Mouse (Mus musculus) adrenal gland, postnatal 4 days (tissue): ENCODE data around the gene Diexf. TPM values are rescaled to one million over a fixed set of nuclear protein-coding genes. Genes with fewer than 3 reads are reported as not detected.

ENCODE experiments used
- DNase-seq, 2 experiments: peaks; one replicate each; pipeline ENCODE4 v3.0.0; 2021 to 2022; ENCODE audit warnings: low spot score in 2 of 2, mixed read lengths in 2 of 2
- total RNA-seq, 2 experiments: library from RNA; stranded (reverse); gene quantifications; 2 replicates each; pipeline ENCODE4 v1.2.3; 2021

Gene Diexf
- total RNA-seq, 2 experiments from 2014 or later: 18.1 to 19.9 TPM

- no peak for DNase-seq
These were observed 43.1 kb downstream of the Diexf start for GRCm38 (mm10) chr1:193086842-193087476.

- no peak for DNase-seq
These were observed 43.8 kb downstream of the Diexf start for GRCm38 (mm10) chr1:193086111-193086841.

- no peak for DNase-seq
These were observed 44.5 kb downstream of the Diexf start for GRCm38 (mm10) chr1:193085541-193086020.

- no peak for DNase-seq
These were observed 46.1 kb downstream of the Diexf start for GRCm38 (mm10) chr1:193084016-193084415.

- DNase-seq: no peak
These were observed 47.0 kb downstream of the Diexf start for GRCm38 (mm10) chr1:193083051-193083450.

- no peak for DNase-seq
These were observed 47.7 kb downstream of the Diexf start for GRCm38 (mm10) chr1:193082311-193082921.

GRCm38 (mm10) chr1:193062618-193063017, 67.5 kb downstream of the Diexf start:
- DNase-seq: no peak

GRCm38 (mm10) chr1:193060167-193060566, 69.9 kb downstream of the Diexf start:
- DNase-seq: no peak

- DNase-seq: no peak
These were observed 70.5 kb downstream of the Diexf start for GRCm38 (mm10) chr1:193059596-193059995.

GRCm38 (mm10) chr1:193054401-193054800, 75.7 kb downstream of the Diexf start:
- no peak for DNase-seq

- no peak for DNase-seq
These were observed 77.0 kb downstream of the Diexf start for GRCm38 (mm10) chr1:193053065-193053464.

GRCm38 (mm10) chr1:193047616-193048015, 82.5 kb downstream of the Diexf start:
- no peak for DNase-seq

GRCm38 (mm10) chr1:193042760-193043295, 87.2 kb downstream of the Diexf start:
- DNase-seq: no peak

Other genes starting within 250 kb of the Diexf start
- gene Syt14, start 94.5 kb downstream of the Diexf start, total RNA-seq: 10 to 100 TPM in 1 of 2 experiments, 1 to 10 TPM in 1; 9.9 to 10.6 TPM
- 1 to 10 TPM; 3.6 to 4.7 TPM for gene Irf6, start 22.8 kb upstream of the Diexf start, total RNA-seq
- 1 to 10 TPM; 4.8 to 5.7 TPM for gene A130010J15Rik, start 37.8 kb upstream of the Diexf start, total RNA-seq
- 1 to 10 TPM; 3.5 to 7.7 TPM for gene Traf3ip3, start 71.4 kb upstream of the Diexf start, total RNA-seq
- gene Lamb3, start 77.4 kb upstream of the Diexf start, total RNA-seq: 1 to 10 TPM; 1.4 to 1.7 TPM
- gene Hsd11b1, start 133.8 kb upstream of the Diexf start, total RNA-seq: 10 to 100 TPM in 1 of 2 experiments, 1 to 10 TPM in 1; 7.0 to 40.0 TPM
- gene G0s2, start 142.9 kb upstream of the Diexf start, total RNA-seq: 10 to 100 TPM; 68.2 to 71.5 TPM
- gene Camk1g, start 240.0 kb upstream of the Diexf start, total RNA-seq: 1 to 10 TPM; 1.8 to 3.6 TPM